Mouse (Mus musculus): ENCODE data around the gene Nup133.

Gene Nup133

DNA sequence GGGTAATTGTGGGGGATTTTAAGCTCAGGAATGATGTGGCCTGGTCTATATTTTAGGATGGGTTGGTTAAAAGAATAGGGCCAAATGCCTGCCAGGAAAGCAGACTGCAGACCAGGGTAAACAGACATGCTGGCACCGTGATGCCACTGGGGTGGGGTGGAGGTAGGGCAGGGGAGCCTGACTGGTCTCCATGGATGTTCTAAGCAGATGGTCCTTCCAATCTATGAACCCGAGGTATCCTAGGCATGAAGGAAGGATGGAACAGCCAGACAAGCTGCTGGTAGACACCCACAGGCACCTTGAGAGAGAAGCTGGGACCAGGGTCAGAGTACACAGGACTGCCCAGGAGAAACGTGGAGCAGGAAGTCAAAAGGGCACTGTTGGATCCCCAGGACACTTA, 101.5 kb downstream of the Nup133 start:
- no peak for DNase-seq (ENCODE audit: low read depth, low spot score)
